Mouse (Mus musculus) CH12F3 (cell line): ENCODE results near the gene Aloxe3.

Source experiments
- in situ Hi-C: fragments of 300-500 bp; cut with MboI; formaldehyde crosslinking; loops from 2 replicates; pipeline ENCODE4 v1.14.3; 2020; ENCODE audit warnings: low sequenced_read_pairs

Gene Aloxe3

DNA sequence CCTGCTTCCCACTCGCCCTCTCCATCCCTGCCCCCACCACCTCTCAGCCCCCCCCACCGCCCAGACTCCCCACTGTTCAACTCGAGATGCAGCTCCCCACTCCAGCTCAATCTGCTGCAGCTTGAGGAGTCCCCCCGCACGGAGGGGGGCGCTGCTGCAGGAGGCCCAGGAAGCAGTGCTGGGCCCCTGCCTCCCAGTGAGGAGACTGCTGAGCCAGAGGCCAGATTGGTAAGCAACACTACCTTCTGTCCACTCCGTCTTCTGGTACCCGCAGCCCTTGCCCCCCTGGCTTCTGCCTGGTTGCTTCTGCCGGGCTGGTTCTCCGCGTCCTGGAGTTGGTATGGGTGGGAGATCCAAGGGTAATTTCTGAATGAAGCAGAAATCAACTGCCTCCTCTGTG lies 18.9 kb upstream of the Aloxe3 start:
- in situ Hi-C loops: no loop called here

DNA sequence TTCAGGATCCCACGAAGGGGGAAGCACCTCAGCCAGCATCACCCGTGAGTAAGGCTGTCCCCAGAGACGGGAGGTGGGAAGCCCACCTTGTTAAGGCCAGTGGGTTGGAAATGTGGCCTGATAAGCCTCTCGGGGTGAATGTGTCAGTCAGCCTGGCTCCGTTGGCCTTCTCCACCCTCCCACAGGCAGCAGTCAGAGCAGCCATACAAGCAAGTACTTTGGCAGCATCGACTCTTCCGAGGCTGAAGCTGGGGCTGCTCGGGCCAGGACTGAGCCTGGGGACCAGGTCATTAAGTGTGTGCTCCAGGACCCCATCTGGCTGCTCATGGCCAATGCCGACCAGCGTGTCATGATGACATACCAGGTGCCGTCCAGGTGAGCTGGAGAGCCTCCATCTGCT lies 18.0 kb upstream of the Aloxe3 start:
- in situ Hi-C loops: no loop called here

DNA sequence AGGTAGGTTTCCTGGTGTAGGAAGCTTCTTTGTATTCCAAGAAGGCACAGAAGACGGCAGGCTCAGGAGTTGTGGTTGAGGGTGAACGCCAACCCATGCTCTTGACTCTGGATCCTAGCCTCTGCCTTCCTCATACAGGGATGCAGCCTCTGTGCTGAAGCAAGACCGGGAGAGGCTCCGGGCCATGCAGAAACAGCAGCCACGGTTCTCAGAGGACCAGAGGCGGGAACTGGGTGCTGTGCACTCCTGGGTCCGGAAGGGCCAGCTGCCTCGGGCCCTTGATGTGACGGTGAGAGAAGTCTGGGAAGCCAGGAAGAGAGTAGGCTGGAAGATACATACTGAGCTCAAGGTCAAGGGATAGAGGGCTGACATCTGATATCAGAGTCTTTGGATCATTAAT lies 17.5 kb upstream of the Aloxe3 start:
- in situ Hi-C loops: no loop called here

DNA sequence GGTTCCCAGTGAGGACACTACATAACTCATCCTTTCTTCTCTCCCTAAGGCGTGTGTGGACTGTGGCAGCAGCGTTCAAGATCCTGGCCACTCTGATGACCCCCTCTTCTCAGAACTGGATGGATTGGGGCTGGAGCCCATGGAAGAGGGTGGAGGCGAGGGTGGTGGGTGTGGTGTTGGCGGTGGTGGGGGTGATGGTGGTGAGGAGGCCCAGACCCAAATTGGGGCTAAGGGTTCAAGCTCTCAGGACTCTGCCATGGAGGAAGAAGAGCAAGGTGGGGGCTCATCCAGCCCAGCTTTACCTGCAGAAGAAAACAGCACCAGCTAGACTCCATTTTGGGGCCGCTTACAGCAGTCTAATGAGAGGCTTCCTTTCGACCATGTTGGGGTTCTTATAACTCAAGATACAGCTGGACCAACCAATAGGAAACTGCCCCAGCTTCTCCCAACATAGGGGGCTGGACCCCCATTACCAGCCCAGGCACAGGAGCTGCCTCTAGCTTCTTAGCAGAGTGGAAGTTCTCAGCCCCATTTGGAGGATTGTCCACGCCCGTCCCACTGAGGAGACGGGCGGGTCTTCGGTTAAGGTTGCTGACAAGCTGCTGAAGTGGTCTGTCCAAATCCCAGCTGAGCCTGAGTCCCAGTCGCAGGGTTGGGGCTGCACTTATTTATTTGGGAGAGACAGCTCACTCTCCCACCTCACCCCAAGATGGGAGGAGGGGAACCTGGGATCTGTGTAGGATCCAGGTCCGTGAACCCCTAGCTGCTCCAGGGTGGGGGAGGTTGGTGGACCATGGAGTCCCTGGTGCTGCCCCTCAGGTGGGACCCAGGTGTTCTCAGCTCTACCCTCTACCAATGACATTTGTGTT lies 16.4 kb upstream of the Aloxe3 start:
- in situ Hi-C loops: no loop called here

DNA sequence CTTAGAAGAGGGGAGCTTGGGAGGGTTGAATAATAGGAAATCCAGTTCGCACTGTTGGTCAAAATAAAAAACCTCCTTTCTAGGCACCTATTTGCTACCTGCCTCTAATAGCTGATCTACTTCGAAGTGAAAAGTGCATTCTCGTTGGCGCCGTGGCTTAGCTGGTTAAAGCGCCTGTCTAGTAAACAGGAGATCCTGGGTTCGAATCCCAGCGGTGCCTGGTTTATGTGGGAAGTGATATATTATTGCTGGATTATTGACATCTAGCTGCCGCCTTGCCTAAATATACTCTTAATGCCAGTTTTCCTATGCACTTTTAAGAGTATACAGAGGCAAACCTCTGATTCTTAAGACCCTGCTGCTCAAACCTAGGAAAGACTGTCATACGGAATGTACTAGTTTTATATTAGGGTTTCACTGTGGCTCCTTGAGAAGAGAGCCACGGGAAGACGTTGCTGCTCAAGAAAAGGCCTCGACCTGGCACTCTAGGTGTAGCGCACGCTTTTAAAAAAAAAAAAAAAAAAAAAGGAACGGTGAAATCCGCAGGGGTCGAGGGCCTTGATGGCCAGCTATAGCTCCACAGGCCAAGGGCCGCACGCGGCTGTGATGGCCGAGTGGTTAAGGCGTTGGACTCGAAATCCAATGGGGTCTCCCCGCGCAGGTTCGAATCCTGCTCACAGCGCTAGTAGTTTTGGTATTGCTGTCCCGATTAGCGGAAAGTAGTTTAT lies 15.2 kb upstream of the Aloxe3 start:
- in situ Hi-C loops: no loop called here

DNA sequence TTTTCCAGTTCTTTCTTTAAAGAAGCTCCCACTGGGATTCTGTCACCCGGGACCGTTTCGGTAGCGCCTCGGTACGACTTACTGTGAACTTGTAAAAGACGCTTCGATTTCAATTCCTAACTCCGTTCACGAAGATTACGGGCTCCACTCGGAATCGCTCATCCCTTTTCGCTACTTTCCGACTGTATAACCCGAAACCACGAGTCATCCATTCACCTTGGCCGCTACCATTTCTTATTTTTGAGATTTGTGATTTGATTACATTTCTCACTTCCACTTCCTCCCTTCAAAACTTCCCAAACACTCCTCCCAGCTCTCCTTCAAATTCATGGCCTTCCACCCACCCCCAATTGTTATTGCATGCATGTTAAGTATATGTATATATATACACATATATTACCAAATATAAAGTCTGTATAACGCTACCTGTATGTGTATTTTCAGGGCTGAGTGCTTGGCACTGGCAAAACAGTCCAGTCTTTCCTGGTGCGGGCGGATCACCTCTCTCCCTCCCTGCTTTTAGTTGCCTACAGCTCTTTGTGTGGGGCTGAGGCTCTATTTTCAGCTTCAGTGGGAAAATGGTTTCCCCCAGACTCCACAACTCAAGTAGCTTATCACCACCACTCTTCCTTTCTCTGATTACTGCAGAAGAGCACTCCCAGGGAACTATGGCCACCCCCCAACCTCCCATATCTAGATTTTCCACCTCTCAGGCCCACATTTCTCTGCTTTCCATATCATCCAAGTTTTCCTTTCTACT lies 14.5 kb upstream of the Aloxe3 start:
- in situ Hi-C loops: no loop called here

DNA sequence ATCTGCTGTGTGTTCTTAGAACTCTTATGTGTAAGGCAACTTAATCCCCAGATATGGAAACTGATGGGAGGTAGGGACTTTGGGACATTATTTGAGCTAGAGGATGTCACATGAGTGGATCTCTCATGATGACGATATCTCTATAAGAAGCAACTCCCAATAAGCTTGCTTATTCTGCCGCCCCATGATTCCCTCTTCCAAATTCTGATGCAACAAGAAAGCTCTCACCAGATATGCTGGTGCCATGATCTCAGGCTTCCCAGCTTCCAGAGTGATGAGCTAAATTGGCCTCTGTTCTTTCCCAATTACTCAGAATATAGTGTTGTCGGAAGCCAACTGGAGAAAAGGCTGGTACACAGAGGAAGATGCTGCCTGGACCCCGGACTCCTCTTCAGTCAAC lies 13.8 kb upstream of the Aloxe3 start:
- in situ Hi-C loops: no loop called here

DNA sequence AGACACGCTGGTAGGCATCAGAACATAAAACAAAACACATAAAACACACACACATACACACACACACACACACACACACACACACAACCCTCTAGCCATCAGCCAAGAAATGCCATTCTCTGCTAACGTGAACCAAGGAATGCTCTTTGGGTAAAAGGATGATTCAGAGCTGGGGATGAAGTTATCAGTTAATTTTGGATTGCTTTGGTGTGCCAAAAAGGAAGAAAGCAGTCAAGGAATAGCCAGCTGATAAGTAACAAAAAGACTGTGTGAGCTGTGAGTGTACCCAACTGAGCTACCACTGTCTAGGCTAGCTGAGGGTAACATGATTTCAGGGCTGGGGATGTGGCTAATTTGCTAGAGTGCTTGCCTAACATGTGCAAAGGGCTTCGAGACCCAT lies 11.7 kb upstream of the Aloxe3 start:
- in situ Hi-C loops: no loop called here

DNA sequence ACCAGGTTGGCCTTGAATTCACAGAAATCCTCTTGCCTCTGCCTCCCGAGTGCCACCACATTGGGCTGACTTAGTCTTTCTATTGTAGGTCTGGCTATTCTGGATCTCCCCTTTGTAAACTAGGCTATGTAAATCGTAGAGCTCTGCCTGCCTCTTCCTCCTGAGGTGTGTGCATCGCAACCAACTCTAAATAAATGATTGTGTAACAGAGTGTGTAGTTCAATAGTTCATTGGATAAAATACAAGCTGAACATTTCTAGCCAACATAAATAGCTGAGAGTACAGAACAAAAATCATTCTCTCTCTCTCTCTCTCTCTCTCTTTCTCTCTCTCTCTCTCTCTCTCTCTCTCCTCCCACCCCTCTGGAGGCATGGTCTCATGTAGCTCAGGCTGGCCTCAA lies 11.1 kb upstream of the Aloxe3 start:
- in situ Hi-C loops: no loop called here

DNA sequence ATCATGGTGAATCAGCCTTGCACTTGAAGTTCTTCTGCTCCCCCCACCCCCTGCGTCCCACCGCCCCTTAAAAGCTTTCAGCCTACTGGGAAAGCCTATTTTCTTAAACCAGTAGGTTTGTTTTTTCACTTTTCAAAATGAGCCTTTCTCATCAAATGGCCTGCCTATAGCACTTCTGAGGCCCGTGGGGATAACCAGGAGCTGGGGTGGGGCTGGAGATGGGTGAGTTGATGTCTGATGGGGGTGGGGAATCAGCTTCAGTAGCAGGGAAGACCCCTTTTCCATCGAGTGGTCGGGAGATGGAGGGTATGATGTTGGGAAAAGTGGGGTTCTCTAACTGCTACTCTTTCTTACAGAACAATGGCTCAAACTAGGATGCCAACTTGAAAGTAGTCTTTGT lies 8.9 kb upstream of the Aloxe3 start:
- in situ Hi-C loops: no loop called here

DNA sequence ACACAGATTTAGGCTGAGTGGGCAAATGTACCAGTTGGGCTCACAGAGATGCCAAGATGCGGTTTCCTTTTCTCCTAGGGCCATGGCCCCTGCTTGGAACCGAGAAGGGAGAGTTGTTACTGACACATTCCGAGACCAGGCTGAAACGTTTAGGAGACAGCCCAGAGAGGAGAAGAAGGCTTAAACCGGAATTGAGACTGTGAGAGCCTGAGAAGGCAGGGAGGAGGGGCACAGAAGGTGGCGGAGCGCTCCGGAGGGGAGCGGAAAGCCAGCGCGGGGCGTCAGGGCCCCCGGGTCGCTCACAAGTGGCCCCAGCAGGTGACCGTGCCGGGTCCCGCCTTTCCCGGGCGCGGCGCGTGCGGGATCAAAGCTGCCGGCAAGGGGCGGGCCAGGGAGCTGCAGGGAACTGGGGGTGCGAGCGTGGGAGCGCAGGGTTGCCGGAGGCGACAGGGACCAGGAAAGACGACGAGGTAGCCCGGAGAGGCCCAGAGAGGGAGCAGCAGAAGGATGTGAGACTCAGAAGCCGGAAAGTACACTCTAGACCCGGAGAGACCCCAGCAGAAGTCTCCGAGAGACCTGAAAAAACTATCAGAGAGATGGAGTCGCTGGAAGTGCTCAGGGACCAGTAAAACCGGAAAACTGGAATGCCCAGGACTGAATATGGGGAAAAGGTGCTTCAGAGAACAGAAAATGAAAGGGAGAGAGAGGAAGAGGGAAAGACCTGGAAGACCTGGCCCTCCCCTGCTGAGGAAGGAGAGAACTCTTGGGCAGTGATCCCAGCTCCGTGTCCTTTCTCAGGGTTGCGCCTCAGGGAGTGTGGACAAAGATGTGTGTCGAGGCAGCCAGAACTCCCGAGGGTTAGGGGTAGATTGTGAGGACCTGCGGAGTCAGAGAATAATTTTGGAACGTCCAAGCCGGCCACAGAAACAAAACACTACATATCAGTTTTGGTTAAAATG lies 7.7 kb upstream of the Aloxe3 start:
- in situ Hi-C loops: no loop called here

DNA sequence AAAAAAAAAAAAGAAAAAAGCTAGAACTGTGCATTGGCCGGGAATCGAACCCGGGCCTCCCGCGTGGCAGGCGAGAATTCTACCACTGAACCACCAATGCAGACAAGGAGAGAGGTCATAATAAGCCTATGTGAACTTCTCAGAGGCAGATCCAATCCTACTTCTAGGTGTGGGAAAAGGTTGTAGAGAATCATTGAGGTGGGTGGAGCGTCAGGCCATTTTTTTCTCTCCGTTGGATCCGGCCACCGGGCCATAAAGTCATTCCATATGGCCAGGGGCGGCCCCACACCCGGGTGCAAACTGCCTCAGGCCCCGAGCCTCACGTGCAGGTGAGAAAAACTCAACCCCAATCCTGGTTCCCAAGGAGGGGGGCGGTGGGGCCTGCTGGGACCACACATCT lies 6.9 kb upstream of the Aloxe3 start:
- in situ Hi-C loops: no loop called here

DNA sequence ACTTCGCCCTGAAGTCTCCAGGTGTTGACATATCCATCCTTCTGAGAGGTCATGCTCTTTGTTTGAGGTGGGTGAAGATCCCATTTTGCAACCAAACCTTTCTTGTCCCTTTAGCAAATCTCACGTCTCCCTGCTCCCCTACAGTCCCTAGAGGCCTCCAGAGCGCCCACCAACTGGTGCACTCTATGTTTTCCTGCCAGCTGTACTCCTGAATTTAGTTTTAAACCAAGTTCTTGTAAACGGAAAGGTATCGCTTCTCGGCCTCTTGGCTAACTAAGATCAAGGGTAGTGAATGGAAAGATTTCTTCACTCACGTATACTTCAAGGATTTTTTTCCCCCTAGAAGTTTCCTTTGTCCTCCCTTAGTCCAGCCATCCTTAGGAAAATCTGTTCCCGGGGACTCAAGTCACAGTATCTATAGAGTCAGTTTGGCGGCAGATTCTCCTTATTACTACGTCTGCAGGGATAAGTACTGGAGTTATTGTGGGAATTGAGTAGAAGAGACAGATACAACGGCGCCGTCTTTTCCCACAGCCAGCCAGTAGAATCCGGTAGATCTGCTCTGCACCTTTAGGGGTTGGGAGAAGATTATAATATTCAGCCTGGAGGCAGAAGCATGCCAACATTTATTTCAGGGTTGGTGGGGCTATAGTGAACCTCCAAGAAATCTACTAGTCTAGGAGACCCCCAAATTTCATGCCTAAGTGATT lies 6.1 kb upstream of the Aloxe3 start:
- in situ Hi-C loops: no loop called here

DNA sequence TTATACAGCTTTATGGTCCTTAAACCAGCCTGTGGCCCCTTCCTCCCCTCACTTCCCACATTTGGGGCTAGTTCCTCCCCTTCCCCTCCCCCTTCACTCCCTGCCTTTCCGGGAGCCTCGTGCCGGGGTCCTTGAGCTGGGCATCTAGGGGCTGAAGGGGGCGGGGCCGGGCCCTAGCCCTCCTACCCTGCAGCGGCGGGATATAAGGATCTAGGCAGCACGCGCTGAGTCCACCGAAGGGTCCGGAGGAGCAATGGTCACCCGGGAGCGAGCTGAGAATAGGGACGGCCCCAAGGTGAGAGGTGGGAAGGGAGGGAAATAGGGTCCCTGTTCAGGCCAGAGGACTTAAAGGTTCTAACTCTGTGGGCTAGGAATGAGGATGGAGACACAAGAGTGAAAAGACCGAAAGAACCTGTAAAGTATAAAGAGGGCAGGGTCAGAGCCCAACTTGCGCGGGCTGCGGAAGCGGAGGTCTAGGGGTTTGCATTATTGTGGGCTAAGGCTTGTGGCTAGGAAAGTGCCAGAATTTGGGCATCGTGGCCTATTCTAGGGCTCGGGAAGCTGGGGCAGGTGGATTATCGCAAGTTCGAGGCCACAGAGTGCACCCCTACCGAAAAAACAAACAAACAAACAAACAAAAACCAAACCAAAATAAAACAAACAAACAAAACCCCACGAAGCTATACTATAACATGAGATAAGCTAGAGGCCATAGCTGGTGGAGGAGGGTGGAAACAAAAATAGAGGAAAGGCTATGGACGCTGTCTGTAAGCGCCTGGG lies 5.3 kb upstream of the Aloxe3 start, which contains the start of gene Hes7:
Gene Hes7 (plus strand): TSS at position 184 of the 780 bp plus-strand sequence.
- in situ Hi-C loops: no loop called here

DNA sequence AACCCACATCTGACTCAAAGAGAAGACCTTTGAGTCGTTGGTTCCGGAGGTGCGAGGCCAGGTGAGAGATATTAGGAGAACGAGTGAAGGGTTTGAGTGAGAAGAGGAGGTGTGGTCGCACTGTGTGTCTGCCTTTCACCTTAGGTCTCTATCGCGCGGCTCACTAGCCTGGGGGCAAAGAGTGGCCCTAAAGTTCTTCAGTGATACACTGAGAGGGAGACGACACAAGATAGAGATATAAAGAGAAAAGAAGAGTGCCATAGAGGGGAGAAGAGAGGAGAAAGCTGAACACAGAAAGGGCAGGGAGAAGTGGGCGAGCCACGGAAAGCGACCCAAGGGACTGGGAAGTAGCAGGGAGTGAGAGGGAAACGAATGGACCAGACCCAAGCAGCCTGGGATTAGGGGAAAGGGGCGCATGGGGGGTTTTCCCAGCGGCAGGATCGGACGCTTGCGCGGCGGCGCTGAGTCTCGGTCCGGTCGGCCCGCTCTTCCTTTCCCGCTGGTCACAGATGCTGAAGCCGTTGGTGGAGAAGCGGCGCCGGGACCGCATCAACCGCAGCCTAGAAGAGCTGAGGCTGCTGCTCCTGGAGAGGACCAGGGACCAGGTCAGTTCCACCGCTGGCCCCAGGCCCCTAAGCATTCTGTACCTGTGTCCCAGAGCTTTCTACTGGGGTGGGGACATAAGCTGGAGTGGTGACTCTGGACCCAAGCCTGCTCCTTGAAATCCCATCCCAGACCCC lies 4.5 kb upstream of the Aloxe3 start:
- in situ Hi-C loops: no loop called here

DNA sequence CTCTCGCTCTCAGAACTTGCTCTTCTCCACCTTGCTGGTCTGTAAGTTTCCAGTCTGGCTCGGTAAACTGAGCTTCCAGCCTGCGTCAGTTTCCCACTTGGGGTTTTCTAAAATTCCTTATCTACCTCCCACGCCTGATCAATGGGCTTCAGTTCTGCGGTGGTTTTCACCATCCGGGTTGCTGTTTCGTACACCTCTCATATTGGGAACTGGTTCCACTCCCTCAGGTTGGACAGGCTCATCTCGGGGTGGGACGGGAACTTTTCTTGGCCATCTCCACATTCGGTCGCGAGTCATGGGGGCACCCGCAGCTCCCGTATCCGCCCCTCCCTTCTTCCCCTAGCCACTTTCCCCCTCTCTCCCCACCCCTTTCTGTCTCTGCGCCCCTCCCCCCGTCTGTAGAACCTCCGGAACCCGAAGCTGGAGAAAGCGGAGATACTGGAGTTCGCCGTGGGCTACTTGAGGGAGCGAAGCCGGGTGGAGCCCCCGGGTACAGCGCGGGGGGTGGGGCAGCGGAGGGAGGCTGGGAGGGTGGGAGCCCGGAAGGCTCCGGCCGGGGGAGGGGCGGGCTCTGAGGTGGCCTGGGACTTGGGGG lies 3.9 kb upstream of the Aloxe3 start:
- in situ Hi-C loops: no loop called here

DNA sequence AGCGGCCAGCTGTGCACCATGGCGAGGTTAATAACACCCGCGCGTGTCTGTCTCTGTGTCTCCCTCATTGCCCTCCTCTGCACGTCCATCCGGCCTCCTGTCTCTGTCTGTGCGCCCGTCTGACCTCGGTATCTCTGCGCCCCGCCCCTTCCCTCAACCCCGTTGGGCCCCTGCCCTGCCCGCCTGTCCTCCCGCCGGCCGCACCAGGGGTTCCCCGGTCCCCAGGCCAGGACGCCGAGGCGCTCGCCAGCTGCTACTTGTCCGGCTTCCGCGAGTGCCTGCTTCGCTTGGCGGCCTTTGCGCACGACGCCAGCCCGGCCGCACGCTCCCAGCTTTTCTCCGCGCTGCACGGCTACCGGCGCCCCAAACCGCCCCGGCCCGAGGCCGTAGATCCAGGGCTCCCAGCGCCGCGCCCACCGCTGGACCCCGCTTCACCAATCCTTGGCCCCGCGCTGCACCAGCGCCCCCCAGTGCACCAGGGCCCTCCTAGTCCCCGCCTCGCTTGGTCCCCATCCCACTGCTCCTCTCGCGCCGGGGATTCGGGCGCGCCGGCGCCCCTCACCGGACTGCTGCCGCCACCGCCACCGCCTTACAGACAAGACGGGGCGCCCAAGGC lies 3.3 kb upstream of the Aloxe3 start, which contains the start of gene 9130213A22Rik:
Gene 9130213A22Rik (minus strand): TSS at position 254 of the 616 bp plus-strand sequence.
- in situ Hi-C loops: no loop called here
